Mouse (Mus musculus) adipocyte (in vitro differentiated cells): Measurements from ENCODE around the gene Srcap.
A peak's percentile ranks its signal among the peaks of the same experiment; 100 is the strongest.
"Not testable (repeated sequence)": the region's sequence is repeated elsewhere in the genome, so short reads cannot be mapped to it uniquely, and the experiment has no call there.

Source experiments
- DNase-seq: peaks from one replicate; pipeline ENCODE4 v3.0.0-alpha.2; 2016; ENCODE audit warnings: low spot score

The Srcap gene

DNA sequence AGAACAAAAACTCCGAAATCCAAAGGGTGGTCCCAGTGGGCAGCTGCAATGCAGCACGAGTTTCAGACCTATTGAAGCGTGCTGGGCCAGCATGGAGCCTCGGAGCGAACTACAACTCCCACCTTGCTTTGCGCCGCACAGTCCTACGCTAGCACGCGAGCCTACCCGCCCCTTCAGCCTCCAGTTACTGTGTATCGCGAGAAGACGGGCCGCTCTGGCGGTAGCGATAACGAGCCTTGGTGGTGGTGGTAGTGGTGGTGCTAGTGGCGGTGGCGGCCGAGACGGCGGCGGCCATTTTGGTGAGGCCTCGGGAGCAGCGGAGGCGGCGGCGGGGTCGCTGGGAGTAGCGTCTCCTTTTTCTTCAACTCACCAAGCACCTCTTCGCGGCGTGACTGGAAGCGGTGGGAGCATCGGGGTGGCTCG, at the start of gene Srcap:
TSS of gene Srcap (plus strand) at position 176 of the 423 bp plus-strand sequence.
- peak; percentile 92 for DNase-seq

DNA sequence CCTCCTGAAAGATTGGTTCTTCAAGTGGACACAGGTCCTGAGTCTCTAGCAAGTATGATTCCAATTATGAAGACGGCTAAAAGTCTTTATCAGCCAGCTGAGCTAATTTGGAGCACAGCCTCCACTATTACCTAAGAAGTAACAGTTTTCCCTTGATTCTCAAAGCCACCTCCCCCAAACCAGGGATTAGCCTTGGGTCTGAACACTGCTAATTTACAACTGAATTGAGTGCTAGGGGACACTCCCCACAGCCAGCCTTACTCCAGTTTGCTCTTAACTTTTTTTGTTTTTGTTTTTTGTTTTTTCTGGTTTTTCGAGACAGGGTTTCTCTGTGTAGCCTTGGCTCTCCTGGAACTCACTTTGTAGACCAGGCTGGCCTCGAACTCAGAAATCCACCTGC, 46.6 kb upstream of the Srcap start:
- DNase-seq = no peak

GRCm38 (mm10) chr7:127465670-127466069, 46.1 kb upstream of the Srcap start:
- not testable (repeated sequence) for DNase-seq

GRCm38 (mm10) chr7:127466606-127467005, 45.2 kb upstream of the Srcap start:
- no peak for DNase-seq

GRCm38 (mm10) chr7:127470011-127470715, 41.6 kb upstream of the Srcap start:
- DNase-seq = peak; percentile 57

GRCm38 (mm10) chr7:127470743-127471645, 40.8 kb upstream of the Srcap start:
- peak; percentile 96 for DNase-seq

DNA sequence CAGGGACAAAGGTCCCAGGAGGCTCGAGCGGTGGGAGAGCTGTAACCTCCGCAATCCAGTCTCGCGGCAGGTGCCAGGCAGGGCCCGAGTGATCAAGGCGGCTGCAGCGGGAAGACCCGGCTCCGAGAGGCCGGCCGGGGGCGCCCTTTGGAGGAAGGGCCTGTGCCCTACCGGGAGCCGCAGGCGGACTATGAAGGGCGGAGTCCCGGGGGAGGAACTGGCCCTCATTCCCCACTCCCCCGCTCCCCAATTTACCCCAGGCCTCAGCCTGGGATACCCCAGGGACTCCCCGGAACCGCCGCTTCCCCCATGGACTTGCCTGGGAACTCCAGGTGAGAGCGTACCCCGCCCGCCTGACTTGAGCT, 40.2 kb upstream of the Srcap start:
- no peak for DNase-seq

- DNase-seq = peak; percentile 38
These were observed 39.7 kb upstream of the Srcap start for GRCm38 (mm10) chr7:127472060-127472459.

GRCm38 (mm10) chr7:127473705-127474104, 38.1 kb upstream of the Srcap start:
- no peak for DNase-seq

- peak; percentile 56 for DNase-seq
These were observed 37.3 kb upstream of the Srcap start for GRCm38 (mm10) chr7:127474378-127475070.

DNA sequence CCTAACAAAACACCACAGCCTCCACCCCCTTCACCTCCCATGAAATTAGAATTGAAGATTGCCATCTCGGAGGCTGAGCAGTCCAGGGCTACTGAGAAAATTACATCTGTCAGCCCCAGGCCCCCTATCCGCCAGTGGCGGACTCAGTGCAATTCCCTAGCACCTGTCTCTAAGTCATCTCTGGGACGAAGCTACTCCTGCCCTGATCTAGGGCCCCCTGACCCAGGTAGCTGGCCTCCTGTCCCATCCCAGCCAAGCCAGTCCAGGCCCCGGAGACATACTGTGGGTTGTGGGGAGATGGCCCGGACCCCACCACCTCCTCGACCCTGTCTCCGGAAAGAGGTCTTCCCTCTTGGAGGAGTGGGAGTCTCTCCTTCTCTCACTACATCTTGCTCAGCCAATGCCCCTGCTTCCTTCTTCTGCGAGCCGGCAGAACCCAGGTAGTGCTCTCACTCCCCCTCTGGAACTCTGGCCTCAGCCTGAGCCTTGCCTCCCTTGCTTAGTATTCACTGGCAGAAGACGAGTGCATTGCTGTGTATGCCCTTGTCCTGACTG, 36.5 kb upstream of the Srcap start:
- no peak for DNase-seq

DNA sequence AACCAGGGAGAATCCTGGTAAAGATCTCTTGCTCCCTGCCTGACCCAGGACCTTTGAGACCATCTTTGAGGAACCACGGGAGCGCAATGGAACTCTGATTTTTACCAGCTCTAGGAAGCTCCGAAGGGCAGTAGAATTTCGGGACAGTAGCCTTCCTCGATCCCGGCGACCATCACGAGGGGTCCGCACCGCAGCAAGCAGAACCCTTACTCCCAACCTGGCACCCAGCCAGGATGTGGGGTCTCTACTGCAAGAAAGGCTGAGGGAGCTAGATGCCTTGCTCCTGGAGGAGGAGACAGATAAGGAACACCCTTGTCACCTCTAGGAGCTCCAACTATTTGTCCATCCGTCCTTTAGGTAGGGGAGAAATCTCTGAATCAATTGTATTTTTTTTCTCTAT, 35.4 kb upstream of the Srcap start:
- no peak for DNase-seq

GRCm38 (mm10) chr7:127476855-127477254, 34.9 kb upstream of the Srcap start:
- no peak for DNase-seq

GRCm38 (mm10) chr7:127477687-127478634, 33.8 kb upstream of the Srcap start:
- peak; percentile 99 for DNase-seq

DNA sequence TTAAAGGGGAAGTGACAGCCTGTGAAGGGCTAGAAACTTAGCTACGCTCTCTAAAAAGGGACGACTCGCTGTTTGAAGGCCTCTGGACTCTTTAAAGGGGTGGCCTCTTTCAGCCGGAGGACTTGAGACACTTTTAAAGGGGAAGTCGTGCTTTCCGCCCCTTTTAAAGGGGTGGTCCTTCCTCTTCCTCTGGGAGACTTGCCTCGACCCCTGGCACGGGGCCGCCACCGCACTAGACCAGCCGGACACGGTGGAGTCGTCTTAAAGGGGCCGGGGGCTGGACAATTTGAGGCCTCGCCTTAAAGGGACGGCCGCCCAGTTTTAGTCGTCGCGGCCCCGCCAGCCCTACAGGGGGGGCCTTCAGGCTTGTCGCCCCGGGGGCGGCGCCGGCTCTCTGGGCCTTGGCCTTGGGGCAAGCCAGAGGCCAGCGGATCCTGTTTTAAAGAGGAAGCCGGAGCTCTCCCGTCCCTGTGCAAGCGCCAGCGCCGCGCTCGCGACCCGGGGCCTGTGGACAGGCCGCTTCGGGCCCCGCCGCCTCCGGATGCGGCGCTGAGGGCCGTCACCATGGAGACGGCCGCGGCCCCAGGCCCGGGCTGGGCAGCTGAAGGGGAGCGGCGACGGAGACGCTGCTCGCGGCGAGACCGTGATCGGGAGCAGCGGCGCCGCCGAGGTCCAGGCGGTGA, 33.0 kb upstream of the Srcap start, which contains the start of gene Fbrs:
TSS of gene Fbrs (plus strand) at position 565 of the 683 bp plus-strand sequence.
- DNase-seq = peak; percentile 96

DNA sequence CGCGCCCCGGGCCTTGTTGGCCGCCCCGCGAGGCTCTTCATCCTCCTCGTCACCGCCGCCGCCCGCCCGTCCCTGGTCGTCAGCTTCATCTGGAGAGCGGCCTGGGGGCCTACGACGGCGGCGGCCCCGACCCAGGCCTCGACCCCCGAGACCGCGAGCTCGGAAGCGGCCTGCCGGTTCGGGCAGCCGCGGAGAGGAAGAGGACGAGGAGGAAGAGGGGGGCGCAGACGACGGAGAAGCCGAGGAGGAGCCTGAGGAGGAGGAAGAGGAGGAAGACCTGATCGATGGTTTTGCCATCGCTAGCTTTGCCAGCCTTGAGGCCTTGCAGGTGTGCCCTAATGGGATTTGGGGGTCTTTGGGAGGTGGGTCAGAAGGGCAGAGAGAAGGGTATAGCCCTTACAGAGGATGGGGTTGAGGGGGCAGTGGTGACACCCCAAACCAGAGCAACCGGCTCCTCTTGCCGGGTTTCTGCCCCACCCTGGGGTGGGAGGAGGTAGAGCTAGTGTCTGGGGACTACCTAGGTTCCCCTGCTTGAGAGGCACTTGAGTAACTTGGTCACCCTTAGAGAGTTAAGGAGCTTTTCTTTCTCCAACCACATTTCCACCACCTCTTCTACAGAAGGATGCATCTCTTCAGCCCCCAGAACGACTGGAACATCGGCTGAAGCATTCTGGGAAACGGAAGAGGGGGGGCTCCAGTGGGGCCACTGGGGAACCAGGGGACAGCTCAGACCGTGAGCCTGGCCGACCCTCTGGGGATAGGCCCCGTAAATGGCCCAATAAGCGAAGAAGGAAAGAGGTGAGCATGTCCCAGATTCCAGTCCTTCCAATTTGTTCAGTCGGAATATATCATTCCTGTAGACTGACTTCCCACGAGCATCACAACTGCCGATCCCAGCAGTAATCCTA, 32.2 kb upstream of the Srcap start:
- no peak for DNase-seq

GRCm38 (mm10) chr7:127480321-127480720, 31.5 kb upstream of the Srcap start:
- DNase-seq = no peak

DNA sequence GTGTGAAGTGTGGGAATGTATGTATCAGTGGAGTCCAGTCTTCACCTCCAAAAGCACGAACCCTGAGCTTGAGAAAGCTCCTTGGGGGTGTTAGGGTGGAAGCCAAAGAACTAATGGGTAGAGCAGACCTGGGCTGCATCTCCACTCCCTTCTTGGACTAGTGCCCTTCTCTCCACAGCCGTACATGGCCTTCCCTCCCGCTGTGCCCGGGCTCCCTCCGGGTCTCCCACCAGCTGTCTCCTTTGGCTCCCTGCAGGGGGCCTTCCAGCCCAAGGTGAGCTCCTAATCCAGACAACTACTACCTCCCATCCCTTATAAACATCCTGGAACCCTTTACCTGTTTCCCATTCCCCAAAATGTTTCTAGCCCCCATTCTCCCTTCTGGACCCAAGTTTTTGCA, 26.4 kb upstream of the Srcap start:
- no peak for DNase-seq

GRCm38 (mm10) chr7:127488364-127488763, 23.4 kb upstream of the Srcap start:
- not testable (repeated sequence) for DNase-seq
